ENCODE assay signal across 8 mouse cellular contexts in genomic region chr1:144002036-144002714, GRCm38 (mm10). TPM values are rescaled to one million over a fixed set of nuclear protein-coding genes. Genes with fewer than 3 reads are reported as not detected.
DNase-seq lines count a peak whose midpoint lies in the region; ATAC-seq and TF ChIP-seq lines count a peak whose summit lies in the region.
"Had no signal": no experiment of that assay in that cellular context is flagged by ENCODE, and none has a peak within 500 bp of the region (broad histone marks: within the 10 kb centered on the region; RNA-seq: fewer than 3 reads in every experiment).

No protein-coding gene starts in this region.

- H3K27ac ChIP-seq in lung, postnatal 0 days (ENCODE audit: low read length): peak overlapping the region; percentile 28
- H3K27ac ChIP-seq in forebrain, embryonic 15.5 days (replicated peaks): no peak overlapping the region
- no peak overlapping the region for H3K27ac ChIP-seq in liver, embryonic 14.5 days
- H3K27ac ChIP-seq in stomach, postnatal 0 days (replicated peaks): no peak overlapping the region; the same call in 1 of the 2 replicates

- H3K36me3 ChIP-seq in lung, postnatal 0 days (ENCODE audit: insufficient read depth, low read length): no peaks in the 10 kb centered on the region
- peaks cover 8% of the 10 kb centered on the region; the same call in 1 of the 2 replicates for H3K36me3 ChIP-seq in forebrain, embryonic 15.5 days
- no peaks in the 10 kb centered on the region for H3K36me3 ChIP-seq in liver, embryonic 14.5 days (replicated peaks; ENCODE audit: control insufficient read depth, insufficient read depth, low read depth)
- H3K36me3 ChIP-seq in stomach, postnatal 0 days (ENCODE audit: control insufficient read depth, insufficient read depth, low read length): peaks cover 3% of the 10 kb centered on the region; the same call in 1 of the 2 replicates

- TF ChIP-seq EP300 in lung, postnatal 0 days (IDR thresholded peaks at IDR 0.05): no peak
- TF ChIP-seq EP300 in liver, embryonic 14.5 days (IDR thresholded peaks at IDR 0.05; ENCODE audit: low read depth): no peak
- no peak for TF ChIP-seq EP300 in stomach, postnatal 0 days (optimal IDR thresholded peaks at IDR 0.05)

- TF ChIP-seq CTCF in lung, postnatal 0 days (IDR thresholded peaks at IDR 0.05): no peak
- TF ChIP-seq CTCF in liver, embryonic 14.5 days (IDR thresholded peaks at IDR 0.05; ENCODE audit: low read depth): no peak
- no peak for TF ChIP-seq CTCF in stomach, postnatal 0 days (IDR thresholded peaks at IDR 0.05; ENCODE audit: low read depth)

- peak overlapping the region; percentile 70 for H3K9ac ChIP-seq in lung, postnatal 0 days (replicated peaks; ENCODE audit: low read depth)
- H3K9ac ChIP-seq in forebrain, embryonic 15.5 days (replicated peaks): no peak overlapping the region
- H3K9ac ChIP-seq in liver, embryonic 14.5 days (replicated peaks): no peak overlapping the region
- H3K9ac ChIP-seq in stomach, postnatal 0 days (ENCODE audit: low read length): peak overlapping the region; percentile 69

- H3K9me3 ChIP-seq in lung, postnatal 0 days (ENCODE audit: low read length): no peaks in the 10 kb centered on the region
- H3K9me3 ChIP-seq in forebrain, embryonic 15.5 days: no peaks in the 10 kb centered on the region
- no peaks in the 10 kb centered on the region for H3K9me3 ChIP-seq in liver, embryonic 14.5 days (ENCODE audit: control insufficient read depth, low read length)
- no peaks in the 10 kb centered on the region for H3K9me3 ChIP-seq in stomach, postnatal 0 days (ENCODE audit: control insufficient read depth, low read length)

- ATAC-seq in lung, postnatal 0 days: no peak
- no peak for ATAC-seq in forebrain, embryonic 15.5 days (replicated peaks)
- ATAC-seq in liver, embryonic 14.5 days (ENCODE audit: insufficient read depth): no peak
- ATAC-seq in stomach, postnatal 0 days (ENCODE audit: low FRiP score, low TSS enrichment): no peak

- H3K4me3 ChIP-seq in lung, postnatal 0 days (ENCODE audit: low read depth, low read length): peak overlapping the region; percentile 78
- peak overlapping the region; percentile 82 for H3K4me3 ChIP-seq in forebrain, embryonic 15.5 days
- no peak overlapping the region for H3K4me3 ChIP-seq in liver, embryonic 14.5 days (ENCODE audit: insufficient read depth in 1 of 2, low read depth in 2 of 2, low read length in 2 of 2)
- H3K4me3 ChIP-seq in stomach, postnatal 0 days (ENCODE audit: low read depth, low read length): peak overlapping the region; percentile 60

- no peak for DNase-seq in lung, postnatal 0 days (ENCODE audit: low spot score)
- DNase-seq in lung, postnatal 25 days (ENCODE audit: low spot score): no peak
- DNase-seq in liver, embryonic 14.5 days (ENCODE audit: low read depth in 3 of 3, low spot score in 3 of 3): no peak
- no peak for DNase-seq in stomach, postnatal 0 days (ENCODE audit: low spot score)
- DNase-seq in layer of hippocampus, postnatal 36 days: no peak
- DNase-seq in kidney, postnatal 25 days: no peak
- DNase-seq: gastrocnemius, postnatal 10 days had no signal

- WGBS in lung, postnatal 0 days: 76% methylated on average over 6 of the region's 6 CpGs
- whole genome bisulfite sequencing in forebrain, embryonic 15.5 days: 91% methylated on average over 6 of the region's 6 CpGs
- WGBS in liver, embryonic 14.5 days (ENCODE audit: insufficient replicate concordance): 70% methylated on average over 6 of the region's 6 CpGs
- 82% methylated on average over 6 of the region's 6 CpGs for WGBS in stomach, postnatal 0 days

- 0 out of 2 replicates have a peak, but pooled peaks cover 5% of the 10 kb centered on the region for H3K4me1 ChIP-seq in lung, postnatal 0 days (ENCODE audit: insufficient read depth, low read depth, low read length)
- peaks cover 24% of the 10 kb centered on the region for H3K4me1 ChIP-seq in forebrain, embryonic 15.5 days
- H3K4me1 ChIP-seq in liver, embryonic 14.5 days (replicated peaks; ENCODE audit: control insufficient read depth in 2 of 2, insufficient read depth in 2 of 2, low read length in 1 of 2): peaks cover 3 to 8% of the 10 kb centered on the region in 2 experiments
- no peaks in the 10 kb centered on the region; the same call in 1 of the 2 replicates for H3K4me1 ChIP-seq in stomach, postnatal 0 days (replicated peaks; ENCODE audit: control insufficient read depth, insufficient read depth)

- peak overlapping the region; percentile 82 for H3K4me2 ChIP-seq in lung, postnatal 0 days (replicated peaks; ENCODE audit: low read depth, low read length)
- peak overlapping the region; percentile 68 for H3K4me2 ChIP-seq in forebrain, embryonic 15.5 days (replicated peaks)
- peak overlapping the region; percentile 0; the same call in 1 of the 2 replicates for H3K4me2 ChIP-seq in liver, embryonic 14.5 days (ENCODE audit: low read depth)
- H3K4me2 ChIP-seq in stomach, postnatal 0 days (replicated peaks; ENCODE audit: low read depth): peak overlapping the region; percentile 73

- H3K27me3 ChIP-seq in lung, postnatal 0 days (replicated peaks; ENCODE audit: insufficient read depth, low read length): no peaks in the 10 kb centered on the region
- no peaks in the 10 kb centered on the region for H3K27me3 ChIP-seq in forebrain, embryonic 15.5 days
- H3K27me3 ChIP-seq in liver, embryonic 14.5 days (ENCODE audit: control insufficient read depth, insufficient read depth, low read length): no peaks in the 10 kb centered on the region
- H3K27me3 ChIP-seq in stomach, postnatal 0 days (ENCODE audit: control insufficient read depth, insufficient read depth, low read length): no peaks in the 10 kb centered on the region

RNA-seq across cellular contexts. Expression of gene Rgs2, which starts 1.8 kb away (rescaled TPM):
- polyA plus RNA-seq in lung, postnatal 0 days (2015; fragmentation: Nextera tagmentation; extraction: Ambion mirVana): 134 and 142 TPM in 2 replicates
- 79.6 and 88.7 TPM in 2 replicates for polyA plus RNA-seq in forebrain, embryonic 15.5 days (2015; fragmentation: Nextera tagmentation; extraction: Ambion mirVana)
- 1.6 and 3.4 TPM in 2 replicates for polyA plus RNA-seq in liver, embryonic 14.5 days (2012; rRNA removed)
- polyA plus RNA-seq in liver, embryonic 14.5 days (2014; fragmentation: Nextera tagmentation; extraction: Ambion mirVana): 6.8 and 8.2 TPM in 2 replicates
- polyA plus RNA-seq in stomach, postnatal 0 days (2015; fragmentation: Nextera tagmentation; extraction: Ambion mirVana): 108 and 119 TPM in 2 replicates
- 10 to 100 TPM; 35.6 to 38.7 TPM for total RNA-seq in layer of hippocampus, postnatal 36 days (2021)

Comparison
In these comparisons a context has a peak if more than half of its experiments do, and no peak if none do; other contexts are left out.
1. H3K4me2 ChIP-seq: peak in every context shown above with its lines; median percentile 82 in lung, postnatal 0 days; 73 in stomach, postnatal 0 days; 68 in forebrain, embryonic 15.5 days; 0 in liver, embryonic 14.5 days.
2. H3K4me3 ChIP-seq: peak in lung, postnatal 0 days (single experiment), forebrain, embryonic 15.5 days (single experiment) and stomach, postnatal 0 days (single experiment); none in liver, embryonic 14.5 days (0 of 2).
3. H3K9ac ChIP-seq: peak in lung, postnatal 0 days (single experiment) and stomach, postnatal 0 days (single experiment); none in forebrain, embryonic 15.5 days (single experiment) and liver, embryonic 14.5 days (single experiment).